ENCODE assay signal across 8 mouse cellular contexts in the genomic region with DNA sequence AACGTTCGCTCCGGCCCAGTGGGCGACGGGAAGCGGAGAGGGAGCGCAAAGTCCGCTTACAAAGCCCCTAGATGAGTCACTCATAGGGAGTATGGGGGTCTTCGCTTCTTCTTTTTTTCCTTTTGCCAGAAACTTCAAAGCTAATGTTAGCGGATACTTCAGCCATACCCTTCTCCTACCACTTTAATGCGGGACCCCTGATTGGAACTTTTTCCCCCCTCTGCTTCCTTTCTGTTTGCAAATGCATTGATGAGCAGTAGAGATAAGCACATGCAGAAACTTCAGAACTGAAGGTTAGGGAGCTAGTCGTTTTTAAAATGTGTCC. TPM values are rescaled to one million over a fixed set of nuclear protein-coding genes. Genes with fewer than 3 reads are reported as not detected.
DNase-seq lines count a peak whose midpoint lies in the region; ATAC-seq and TF ChIP-seq lines count a peak whose summit lies in the region.

No protein-coding gene starts in this region.

- 0% methylated on average over 12 of the region's 12 CpGs for whole genome bisulfite sequencing in heart, embryonic 10.5 days
- WGBS in forebrain, embryonic 13.5 days: 0% methylated on average over 12 of the region's 12 CpGs
- WGBS in liver, embryonic 15.5 days (ENCODE audit: insufficient replicate concordance): under 1% methylated on average over 12 of the region's 12 CpGs

- no peaks in the 10 kb centered on the region for H3K9me3 ChIP-seq in heart, embryonic 10.5 days
- no peaks in the 10 kb centered on the region for H3K9me3 ChIP-seq in forebrain, embryonic 13.5 days (replicated peaks)
- no peaks in the 10 kb centered on the region for H3K9me3 ChIP-seq in liver, embryonic 15.5 days (replicated peaks)

- peak overlapping the region; percentile 100 for H3K9ac ChIP-seq in forebrain, embryonic 13.5 days
- H3K9ac ChIP-seq in liver, embryonic 15.5 days: peak overlapping the region; percentile 91

- peak overlapping the region; percentile 97 for H3K4me3 ChIP-seq in heart, embryonic 10.5 days
- peak overlapping the region; percentile 91 for H3K4me3 ChIP-seq in C2C12 (ENCODE audit: insufficient read depth, poor library complexity, severe bottlenecking)
- H3K4me3 ChIP-seq in forebrain, embryonic 13.5 days: peak overlapping the region; percentile 99
- H3K4me3 ChIP-seq in liver, embryonic 15.5 days (replicated peaks): peak overlapping the region; percentile 96

- no peak for DNase-seq in heart, embryonic 10.5 days (ENCODE audit: low spot score)
- no peak for DNase-seq in heart, adult 11 months
- DNase-seq in adrenal gland, adult (ENCODE audit: inconsistent age in 2 of 2, low spot score in 1 of 2): no peak
- no peak for DNase-seq in adrenal gland, adult 2 months
- no peak for DNase-seq in left cerebral cortex, adult 11 months (ENCODE audit: low spot score)

- peaks cover 44% of the 10 kb centered on the region for H3K4me1 ChIP-seq in heart, embryonic 10.5 days
- peaks cover 53% of the 10 kb centered on the region for H3K4me1 ChIP-seq in forebrain, embryonic 13.5 days
- H3K4me1 ChIP-seq in liver, embryonic 15.5 days (replicated peaks): peaks cover 38% of the 10 kb centered on the region

- no peaks in the 10 kb centered on the region for H3K27me3 ChIP-seq in heart, embryonic 10.5 days (ENCODE audit: insufficient read depth, poor library complexity, severe bottlenecking)
- no peaks in the 10 kb centered on the region for H3K27me3 ChIP-seq in C2C12 (ENCODE audit: control insufficient read depth, insufficient read depth, insufficient read length)
- H3K27me3 ChIP-seq in forebrain, embryonic 13.5 days: no peaks in the 10 kb centered on the region
- no peaks in the 10 kb centered on the region for H3K27me3 ChIP-seq in liver, embryonic 15.5 days

- peak overlapping the region; percentile 97 for H3ac ChIP-seq in C2C12 (ENCODE audit: control insufficient read depth, insufficient read length, low read depth)

- no peak for ATAC-seq in forebrain, embryonic 13.5 days
- no peak for ATAC-seq in liver, embryonic 15.5 days (ENCODE audit: insufficient read depth)

- peaks cover 15% of the 10 kb centered on the region for H3K36me3 ChIP-seq in heart, embryonic 10.5 days
- peaks cover 13% of the 10 kb centered on the region for H3K36me3 ChIP-seq in C2C12 (ENCODE audit: control insufficient read depth, insufficient read depth)
- H3K36me3 ChIP-seq in forebrain, embryonic 13.5 days (ENCODE audit: poor library complexity, severe bottlenecking): peaks cover 15% of the 10 kb centered on the region
- H3K36me3 ChIP-seq in liver, embryonic 15.5 days (replicated peaks): peaks cover 13% of the 10 kb centered on the region

- H3K79me2 ChIP-seq in C2C12 (ENCODE audit: control insufficient read depth, insufficient read depth): peaks cover 59% of the 10 kb centered on the region

- peak overlapping the region; percentile 86 for H3K4me2 ChIP-seq in forebrain, embryonic 13.5 days
- peak overlapping the region; percentile 97 for H3K4me2 ChIP-seq in liver, embryonic 15.5 days

- H3K79me3 ChIP-seq in C2C12 (ENCODE audit: low read depth): peaks cover 53% of the 10 kb centered on the region

- TF ChIP-seq CTCF in C2C12 (IDR thresholded peaks at IDR 0.05; ENCODE audit: control insufficient read depth, insufficient read depth, insufficient read length): no peak

- H3K27ac ChIP-seq in heart, embryonic 10.5 days: peak overlapping the region; percentile 99
- peak overlapping the region; percentile 98 for H3K27ac ChIP-seq in forebrain, embryonic 13.5 days
- H3K27ac ChIP-seq in liver, embryonic 15.5 days (replicated peaks): peak overlapping the region; percentile 94

TF ChIP-seq in C2C12, 6 proteins besides CTCF, POLR2A, EP300 and RAD21:
- no peak for TF ChIP-seq MAX (IDR thresholded peaks at IDR 0.05)

RNA-seq across cellular contexts. Expression of a gene that starts 1.1 kb away (rescaled TPM):
- 24.2 and 34.1 TPM in 2 replicates for polyA plus RNA-seq in heart, embryonic 10.5 days (2016; fragmentation: Nextera tagmentation; extraction: Ambion mirVana)
- 13.3 TPM for polyA plus RNA-seq in C2C12 (2012; fragmentation: generic; extraction: Trizol)
- 65.6 and 72.7 TPM in 2 replicates for polyA plus RNA-seq in forebrain, embryonic 13.5 days (2015; fragmentation: Nextera tagmentation; extraction: Ambion mirVana)
- 8.3 and 8.6 TPM in 2 replicates for polyA plus RNA-seq in liver, embryonic 15.5 days (2015; fragmentation: Nextera tagmentation; extraction: Ambion mirVana)
- 10 to 100 TPM; 48.3 to 52.4 TPM for total RNA-seq in adrenal gland, adult 2 months (2021)
- polyA plus RNA-seq in adrenal gland, adult 2 months (2012; rRNA removed): 13.5 and 14.6 TPM in 2 replicates

RNA-seq across cellular contexts. Expression of a gene that starts 22.0 kb away (rescaled TPM):
- 199 and 306 TPM in 2 replicates for polyA plus RNA-seq in heart, embryonic 10.5 days (2016; fragmentation: Nextera tagmentation; extraction: Ambion mirVana)
- polyA plus RNA-seq in C2C12 (2012; fragmentation: generic; extraction: Trizol): 143 TPM
- polyA plus RNA-seq in forebrain, embryonic 13.5 days (2015; fragmentation: Nextera tagmentation; extraction: Ambion mirVana): 393 and 402 TPM in 2 replicates
- 108 and 113 TPM in 2 replicates for polyA plus RNA-seq in liver, embryonic 15.5 days (2015; fragmentation: Nextera tagmentation; extraction: Ambion mirVana)
- 100 to 1,000 TPM; 179 to 252 TPM for total RNA-seq in adrenal gland, adult 2 months (2021)
- 210 and 224 TPM in 2 replicates for polyA plus RNA-seq in adrenal gland, adult 2 months (2012; rRNA removed)

RNA-seq across cellular contexts. Expression of a gene that starts 28.6 kb away (rescaled TPM):
- 15.1 and 17.9 TPM in 2 replicates for polyA plus RNA-seq in heart, embryonic 10.5 days (2016; fragmentation: Nextera tagmentation; extraction: Ambion mirVana)
- polyA plus RNA-seq in C2C12 (2012; fragmentation: generic; extraction: Trizol): 16.2 TPM
- polyA plus RNA-seq in forebrain, embryonic 13.5 days (2015; fragmentation: Nextera tagmentation; extraction: Ambion mirVana): 32.8 and 37.4 TPM in 2 replicates
- polyA plus RNA-seq in liver, embryonic 15.5 days (2015; fragmentation: Nextera tagmentation; extraction: Ambion mirVana): 1.1 and 1.5 TPM in 2 replicates
- total RNA-seq in adrenal gland, adult 2 months (2021): 10 to 100 TPM; 49.3 to 61.7 TPM
- 76.9 and 91.3 TPM in 2 replicates for polyA plus RNA-seq in adrenal gland, adult 2 months (2012; rRNA removed)
